Mouse (Mus musculus): Measurements from ENCODE around the gene Zfp799.
A peak's percentile ranks its signal among the peaks of the same experiment; 100 is the strongest.

Zfp799 gene

DNA sequence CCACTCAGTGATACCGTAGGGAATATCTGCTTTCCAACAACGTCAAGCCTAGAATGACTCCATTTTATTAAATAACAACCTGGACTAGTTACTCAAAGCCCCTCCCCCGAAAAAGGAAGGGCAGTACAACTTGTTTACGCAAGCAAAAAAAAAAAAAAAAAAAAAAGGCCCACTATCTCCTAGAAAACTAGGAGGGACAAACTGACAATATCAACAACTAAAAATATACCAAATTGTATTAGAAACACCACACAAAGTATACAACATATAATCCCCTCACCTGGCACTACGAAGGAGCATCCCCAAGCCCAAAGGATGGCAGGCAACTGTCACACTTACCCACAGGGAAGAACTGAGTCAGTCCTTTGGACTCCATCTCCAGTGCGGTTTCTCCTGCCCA lies 43.1 kb downstream of the Zfp799 start:
- DNase-seq = no peak

- no peak for DNase-seq
Observed at GRCm38 (mm10) chr17:32785656-32786055, 44.4 kb downstream of the Zfp799 start.

GRCm38 (mm10) chr17:32777564-32777963 lies 52.5 kb downstream of the Zfp799 start:
- DNase-seq = no peak

DNA sequence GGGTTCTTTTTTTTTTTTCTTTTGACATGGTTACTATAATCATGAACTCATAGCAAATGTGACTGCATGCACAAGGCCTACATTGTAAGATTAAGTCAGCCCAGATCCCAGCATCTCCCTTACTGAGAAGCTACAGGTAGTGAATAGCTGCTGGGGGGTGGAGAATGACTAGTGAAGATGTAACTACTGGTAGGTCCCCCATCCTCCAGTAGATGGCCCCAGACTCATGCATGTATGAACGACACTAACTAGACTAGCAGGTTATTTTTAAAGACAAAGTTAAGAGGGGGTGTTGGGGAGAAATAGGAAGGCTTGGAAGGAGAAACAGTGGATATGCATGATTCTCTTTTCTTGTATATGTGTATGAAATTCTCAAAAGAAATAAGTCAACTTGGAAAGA lies 58.8 kb downstream of the Zfp799 start:
- peak in 1 of 2 experiments; percentile 8 for DNase-seq

DNA sequence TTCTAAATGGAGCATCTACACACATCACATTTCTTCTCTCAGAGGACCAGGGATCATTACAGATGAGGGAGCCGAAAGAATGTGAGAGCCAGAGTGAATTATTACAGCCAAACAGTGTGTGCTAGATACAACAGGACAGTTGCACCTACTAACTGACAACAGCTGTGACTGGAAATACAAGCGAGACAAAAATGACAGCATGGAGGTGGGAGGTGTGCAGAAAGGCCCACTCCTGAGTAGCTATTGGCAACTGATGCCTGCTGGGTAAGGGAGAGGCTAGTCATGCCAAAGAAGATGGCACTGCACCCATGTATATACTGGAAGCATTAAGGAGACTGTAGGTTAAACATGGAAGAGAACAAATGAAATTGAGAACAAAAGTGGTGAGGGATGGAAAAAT lies 63.6 kb downstream of the Zfp799 start:
- DNase-seq = no peak
